Mouse (Mus musculus) E14TG2a.4 (cell line): ENCODE data around the gene Tgfbr3.

Experiments used
- H3K27me3 ChIP-seq: 2 replicates; pipeline ENCODE4 v1.6.1; 2014; ENCODE audit warnings: low read length, control low read depth; ENCODE audit not compliant: insufficient read depth
- H3K36me3 ChIP-seq: 2 replicates; pipeline ENCODE4 v1.6.1; 2014; ENCODE audit warnings: low read length, control low read depth; ENCODE audit not compliant: insufficient read depth
- H3K4me1 ChIP-seq: replicated peaks from 2 replicates; pipeline ENCODE4 v1.6.1; 2014; ENCODE audit warnings: low read depth, low read length, control low read depth
- H3K4me3 ChIP-seq: replicated peaks from 2 replicates; pipeline ENCODE4 v1.5.1; 2014; ENCODE audit warnings: mild to moderate bottlenecking, low read length
- H3K9me3 ChIP-seq: 2 replicates; pipeline ENCODE4 v1.6.1; 2014; ENCODE audit warnings: low read length, control low read depth
- CTCF ChIP-seq: conservative IDR thresholded peaks from 2 replicates; pipeline ENCODE4 v1.5.1; 2014; ENCODE audit warnings: low read length
- NANOG ChIP-seq: IDR thresholded peaks from 2 replicates; pipeline ENCODE4 v1.6.1; 2014; ENCODE audit warnings: borderline replicate concordance, low read length, mixed read lengths
- POU5F1 ChIP-seq: IDR thresholded peaks from 2 replicates; pipeline ENCODE4 v1.6.1; 2014; ENCODE audit warnings: low read length, borderline replicate concordance

Tgfbr3 gene

GRCm38 (mm10) chr5:107125131-107125530 lies 164.3 kb downstream of the Tgfbr3 start:
- H3K27me3 ChIP-seq = 0 out of 2 replicates have a peak, but pooled peaks cover 8% of the 10 kb centered on the region
- H3K4me1 ChIP-seq = peaks cover 17% of the 10 kb centered on the region
- H3K4me3 ChIP-seq = no peak overlapping the region
- no peaks in the 10 kb centered on the region for H3K9me3 ChIP-seq
- TF ChIP-seq CTCF (no peak), NANOG (no peak), POU5F1 (no peak)
- H3K36me3 ChIP-seq = no peaks in the 10 kb centered on the region

- 0 out of 2 replicates have a peak, but pooled peaks cover 6% of the 10 kb centered on the region for H3K27me3 ChIP-seq
- TF ChIP-seq NANOG (no peak), POU5F1 (no peak), CTCF (no peak)
- peaks cover 17% of the 10 kb centered on the region for H3K4me1 ChIP-seq
- H3K36me3 ChIP-seq = no peaks in the 10 kb centered on the region
- no peaks in the 10 kb centered on the region for H3K9me3 ChIP-seq
- H3K4me3 ChIP-seq = no peak overlapping the region
Observed at GRCm38 (mm10) chr5:107124531-107124930, 164.9 kb downstream of the Tgfbr3 start.

GRCm38 (mm10) chr5:107122622-107123021 lies 166.8 kb downstream of the Tgfbr3 start:
- Histone ChIP-seq H3K27me3 (0 out of 2 replicates have a peak, but pooled peaks cover 2% of the 10 kb centered on the region), H3K36me3 (no peaks in the 10 kb centered on the region), H3K4me3 (no peak overlapping the region), H3K4me1 (peaks cover 1% of the 10 kb centered on the region), H3K9me3 (no peaks in the 10 kb centered on the region)
- no peak for TF ChIP-seq NANOG

GRCm38 (mm10) chr5:107121086-107121485 lies 168.3 kb downstream of the Tgfbr3 start:
- H3K4me1 ChIP-seq = no peaks in the 10 kb centered on the region
- no peaks in the 10 kb centered on the region for H3K36me3 ChIP-seq
- TF ChIP-seq POU5F1 = no peak
- TF ChIP-seq NANOG = no peak
- TF ChIP-seq CTCF = no peak
- H3K9me3 ChIP-seq = no peaks in the 10 kb centered on the region
- 0 out of 2 replicates have a peak, but pooled peaks cover 2% of the 10 kb centered on the region for H3K27me3 ChIP-seq
- H3K4me3 ChIP-seq = no peak overlapping the region

GRCm38 (mm10) chr5:107120624-107121023 lies 168.8 kb downstream of the Tgfbr3 start:
- no peak for TF ChIP-seq NANOG
- no peak for TF ChIP-seq CTCF
- no peak for TF ChIP-seq POU5F1
- Histone ChIP-seq H3K36me3 (no peaks in the 10 kb centered on the region), H3K4me1 (no peaks in the 10 kb centered on the region), H3K9me3 (no peaks in the 10 kb centered on the region), H3K4me3 (no peak overlapping the region), H3K27me3 (0 out of 2 replicates have a peak, but pooled peaks cover 2% of the 10 kb centered on the region)

GRCm38 (mm10) chr5:107119896-107120295 lies 169.5 kb downstream of the Tgfbr3 start:
- Histone ChIP-seq H3K4me1 (no peaks in the 10 kb centered on the region), H3K27me3 (0 out of 2 replicates have a peak, but pooled peaks cover 2% of the 10 kb centered on the region), H3K4me3 (no peak overlapping the region), H3K36me3 (no peaks in the 10 kb centered on the region), H3K9me3 (no peaks in the 10 kb centered on the region)
- TF ChIP-seq NANOG (no peak), CTCF (no peak), POU5F1 (no peak)

- Histone ChIP-seq H3K36me3 (no peaks in the 10 kb centered on the region), H3K4me1 (peaks cover 8% of the 10 kb centered on the region), H3K4me3 (no peak overlapping the region), H3K27me3 (no peaks in the 10 kb centered on the region), H3K9me3 (no peaks in the 10 kb centered on the region)
- no peak for TF ChIP-seq CTCF
- no peak for TF ChIP-seq NANOG
- TF ChIP-seq POU5F1 = no peak
Observed at GRCm38 (mm10) chr5:107116821-107117220, 172.6 kb downstream of the Tgfbr3 start.

GRCm38 (mm10) chr5:107112656-107113275 lies 176.7 kb downstream of the Tgfbr3 start:
- Histone ChIP-seq H3K9me3 (no peaks in the 10 kb centered on the region), H3K36me3 (no peaks in the 10 kb centered on the region), H3K27me3 (no peaks in the 10 kb centered on the region), H3K4me1 (peaks cover 39% of the 10 kb centered on the region), H3K4me3 (no peak overlapping the region)
- no peak for TF ChIP-seq POU5F1
- TF ChIP-seq NANOG = no peak
- no peak for TF ChIP-seq CTCF

- Histone ChIP-seq H3K9me3 (no peaks in the 10 kb centered on the region), H3K4me1 (peaks cover 39% of the 10 kb centered on the region), H3K4me3 (no peak overlapping the region), H3K36me3 (no peaks in the 10 kb centered on the region), H3K27me3 (no peaks in the 10 kb centered on the region)
- TF ChIP-seq CTCF (no peak), POU5F1 (no peak), NANOG (no peak)
Observed at GRCm38 (mm10) chr5:107111802-107112201, 177.6 kb downstream of the Tgfbr3 start.
